19 mouse cellular contexts compared by ENCODE assay signal in the genomic region with DNA sequence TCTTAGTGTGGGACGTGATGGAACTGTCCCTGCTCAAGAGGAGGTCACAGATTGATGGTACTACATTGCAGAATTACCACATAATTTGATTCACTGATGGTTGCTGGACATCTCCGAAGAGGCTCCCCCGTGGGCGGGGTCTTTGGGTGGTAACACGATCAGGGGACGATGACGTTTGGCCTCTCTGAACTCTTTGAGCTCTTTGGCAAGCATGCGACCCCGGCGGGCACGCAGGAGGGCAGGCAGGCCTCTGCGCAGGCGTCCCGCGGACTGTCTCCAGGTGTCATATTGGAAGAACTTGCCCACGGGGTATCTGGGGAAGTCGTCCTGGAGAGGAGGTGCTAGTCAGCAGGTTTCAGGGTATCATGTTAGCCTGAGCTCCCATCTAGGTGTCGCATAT. TPM values are rescaled to one million over a fixed set of nuclear protein-coding genes. Genes with fewer than 3 reads are reported as not detected.
A peak's percentile ranks its signal among the peaks of the same experiment; 100 is the strongest.
DNase-seq lines count a peak whose midpoint lies in the region; ATAC-seq and TF ChIP-seq lines count a peak whose summit lies in the region.
"Had no signal": no experiment of that assay in that cellular context is flagged by ENCODE, and none has a peak within 500 bp of the region (broad histone marks: within the 10 kb centered on the region; RNA-seq: fewer than 3 reads in every experiment).

No protein-coding gene starts in this region.

- H3K9me3 ChIP-seq in liver, embryonic 11.5 days (ENCODE audit: control insufficient read depth, low read length) = no peaks in the 10 kb centered on the region
- H3K9me3 ChIP-seq in embryonic facial prominence, embryonic 11.5 days (replicated peaks; ENCODE audit: control insufficient read depth, low read length) = no peaks in the 10 kb centered on the region
- H3K9me3 ChIP-seq in limb, embryonic 12.5 days = no peaks in the 10 kb centered on the region
- H3K9me3 ChIP-seq: liver, embryonic 12.5 days; stomach, embryonic 15.5 days had no signal

- H3K27ac ChIP-seq in liver, embryonic 11.5 days (ENCODE audit: low read depth, low read length) = peak overlapping the region; percentile 16; the same call in 1 of the 2 replicates
- no peak overlapping the region for H3K27ac ChIP-seq in embryonic facial prominence, embryonic 11.5 days (replicated peaks; ENCODE audit: low read depth, low read length)
- peak overlapping the region; percentile 66 for H3K27ac ChIP-seq in limb, embryonic 12.5 days
- H3K27ac ChIP-seq in layer of hippocampus, adult 2 months = no peak overlapping the region
- H3K27ac ChIP-seq: liver, embryonic 12.5 days had no signal

- no peaks in the 10 kb centered on the region for H3K4me1 ChIP-seq in liver, embryonic 11.5 days (replicated peaks; ENCODE audit: control insufficient read depth, insufficient read depth, low read length)
- peaks cover 3% of the 10 kb centered on the region for H3K4me1 ChIP-seq in embryonic facial prominence, embryonic 11.5 days (ENCODE audit: control insufficient read depth, insufficient read depth, low read length)
- peaks cover 22% of the 10 kb centered on the region for H3K4me1 ChIP-seq in limb, embryonic 12.5 days (replicated peaks)

- H3K4me3 ChIP-seq in liver, embryonic 11.5 days (ENCODE audit: low read depth, low read length) = no peak overlapping the region
- 0 out of 2 replicates have a peak overlapping the region, but pooled peaks have one; percentile 62 for H3K4me3 ChIP-seq in embryonic facial prominence, embryonic 11.5 days (ENCODE audit: low read depth, low read length)
- H3K4me3 ChIP-seq in limb, embryonic 12.5 days (replicated peaks) = peak overlapping the region; percentile 66
- H3K4me3 ChIP-seq in layer of hippocampus, adult 2 months = no peak overlapping the region

- H3K9ac ChIP-seq in liver, embryonic 11.5 days (ENCODE audit: low read depth, low read length) = no peak overlapping the region
- 0 out of 2 replicates have a peak overlapping the region, but pooled peaks have one; percentile 13 for H3K9ac ChIP-seq in embryonic facial prominence, embryonic 11.5 days (replicated peaks; ENCODE audit: low read length)
- H3K9ac ChIP-seq in limb, embryonic 12.5 days (replicated peaks) = peak overlapping the region; percentile 96
- H3K9ac ChIP-seq: liver, embryonic 12.5 days; stomach, embryonic 15.5 days had no signal

- H3K4me2 ChIP-seq in liver, embryonic 11.5 days = peak overlapping the region; percentile 53; the same call in 1 of the 2 replicates
- peak overlapping the region; percentile 19 for H3K4me2 ChIP-seq in embryonic facial prominence, embryonic 11.5 days (ENCODE audit: low read depth, low read length)
- H3K4me2 ChIP-seq in limb, embryonic 12.5 days = peak overlapping the region; percentile 66

- 33% methylated on average over 18 of the region's 18 CpGs for WGBS in liver, embryonic 11.5 days
- WGBS in embryonic facial prominence, embryonic 11.5 days = 7% methylated on average over 18 of the region's 18 CpGs
- WGBS in limb, embryonic 12.5 days = 9% methylated on average over 18 of the region's 18 CpGs

- peaks cover 71% of the 10 kb centered on the region for H3K27me3 ChIP-seq in liver, embryonic 11.5 days (replicated peaks; ENCODE audit: control insufficient read depth, insufficient read depth, low read length)
- H3K27me3 ChIP-seq in embryonic facial prominence, embryonic 11.5 days (ENCODE audit: control insufficient read depth, insufficient read depth, low read length) = peaks cover 48% of the 10 kb centered on the region
- peaks cover 72% of the 10 kb centered on the region for H3K27me3 ChIP-seq in limb, embryonic 12.5 days

- no peak for DNase-seq in liver, embryonic 11.5 days (ENCODE audit: low spot score)
- no peak for DNase-seq in liver
- DNase-seq in embryo, embryonic 10.5 days (ENCODE audit: low spot score) = peak; percentile 69
- no peak for DNase-seq in embryonic facial prominence, embryonic 11.5 days (ENCODE audit: low spot score)
- no peak for DNase-seq in adrenal gland, adult (ENCODE audit: inconsistent age in 2 of 2, low spot score in 1 of 2)
- no peak for DNase-seq in layer of hippocampus, adult 2 months (ENCODE audit: low spot score in 2 of 2)
- DNase-seq: cerebellum, adult 11-12 months; gastrocnemius, postnatal 14 days; kidney, postnatal 36 days; thymus, postnatal 14 days had no signal

- no peaks in the 10 kb centered on the region; the same call in 1 of the 2 replicates for H3K36me3 ChIP-seq in liver, embryonic 11.5 days (ENCODE audit: control insufficient read depth, insufficient read depth, low read length)
- H3K36me3 ChIP-seq in embryonic facial prominence, embryonic 11.5 days (replicated peaks; ENCODE audit: control insufficient read depth, insufficient read depth, low read depth, low read length) = no peaks in the 10 kb centered on the region
- H3K36me3 ChIP-seq in limb, embryonic 12.5 days = peaks cover 56% of the 10 kb centered on the region

- no peak for TF ChIP-seq CTCF in layer of hippocampus, adult 2 months (conservative IDR thresholded peaks at IDR 0.05)

- ATAC-seq in liver, embryonic 11.5 days (replicated peaks; ENCODE audit: low FRiP score) = no peak
- ATAC-seq in embryonic facial prominence, embryonic 11.5 days (replicated peaks; ENCODE audit: insufficient number of reproducible peaks, low FRiP score, low TSS enrichment, low read depth) = no peak
- ATAC-seq in limb, embryonic 12.5 days (ENCODE audit: insufficient number of reproducible peaks, insufficient read depth, low FRiP score, low TSS enrichment, low read depth) = no peak
- ATAC-seq: forebrain, embryonic 14.5 days; liver, embryonic 12.5 days; lung, postnatal 0 days had no signal

RNA-seq across cellular contexts. Expression of gene Igf2, which starts 12.9 kb away (rescaled TPM):
- 390 and 480 TPM in 2 replicates for polyA plus RNA-seq in liver, embryonic 11.5 days (2014; fragmentation: Nextera tagmentation; extraction: Ambion mirVana)
- polyA plus RNA-seq in embryonic facial prominence, embryonic 11.5 days (2014; fragmentation: Nextera tagmentation; extraction: Ambion mirVana) = 313 and 355 TPM in 2 replicates
- 815 and 938 TPM in 2 replicates for polyA plus RNA-seq in limb, embryonic 12.5 days (2016; fragmentation: Nextera tagmentation; extraction: Ambion mirVana)
- total RNA-seq in layer of hippocampus, adult 2 months (2021) = 10 to 100 TPM; 45.8 to 68.2 TPM
- total RNA-seq: megakaryocyte-erythroid progenitor cell, adult 5-6 weeks had no signal

RNA-seq across cellular contexts. Expression of gene Gm49394, which starts 16.0 kb away (rescaled TPM):
- polyA plus RNA-seq in liver, embryonic 11.5 days (2014; fragmentation: Nextera tagmentation; extraction: Ambion mirVana) = not detected in 2 replicates
- 0.08 TPM in 1 of 2 replicates, not detected in the other for polyA plus RNA-seq in embryonic facial prominence, embryonic 11.5 days (2014; fragmentation: Nextera tagmentation; extraction: Ambion mirVana)
- not detected in 2 replicates for polyA plus RNA-seq in limb, embryonic 12.5 days (2016; fragmentation: Nextera tagmentation; extraction: Ambion mirVana)
- total RNA-seq in layer of hippocampus, adult 2 months (2021) = not detected
- total RNA-seq: adrenal gland, adult 18-20 months; megakaryocyte-erythroid progenitor cell, adult 5-6 weeks had no signal
- polyA plus RNA-seq: cortical plate, adult 2 months; forebrain, embryonic 14.5 days; heart, postnatal 0 days; liver, embryonic 12.5 days; lung, postnatal 0 days had no signal

Comparison
In these comparisons a context has a peak if more than half of its experiments do, and no peak if none do; other contexts are left out.
1. H3K27ac ChIP-seq: peak in liver, embryonic 11.5 days (single experiment) and limb, embryonic 12.5 days (single experiment); none in embryonic facial prominence, embryonic 11.5 days (single experiment) and layer of hippocampus, adult 2 months (single experiment).
2. H3K4me3 ChIP-seq: peak in embryonic facial prominence, embryonic 11.5 days (single experiment) and limb, embryonic 12.5 days (single experiment); none in liver, embryonic 11.5 days (single experiment) and layer of hippocampus, adult 2 months (single experiment).
3. Peak in every context shown above with its lines, with median percentiles within 50 percentile points of each other: H3K4me2 ChIP-seq.